Mouse (Mus musculus) CH12F3 (cell line): ENCODE data around the gene Mospd3.

ENCODE experiments used
- in situ Hi-C: fragments of 300-500 bp; cut with MboI; formaldehyde crosslinking; loops from 2 replicates; pipeline ENCODE4 v1.14.3; 2020; ENCODE audit warnings: low sequenced_read_pairs

The Mospd3 gene

DNA sequence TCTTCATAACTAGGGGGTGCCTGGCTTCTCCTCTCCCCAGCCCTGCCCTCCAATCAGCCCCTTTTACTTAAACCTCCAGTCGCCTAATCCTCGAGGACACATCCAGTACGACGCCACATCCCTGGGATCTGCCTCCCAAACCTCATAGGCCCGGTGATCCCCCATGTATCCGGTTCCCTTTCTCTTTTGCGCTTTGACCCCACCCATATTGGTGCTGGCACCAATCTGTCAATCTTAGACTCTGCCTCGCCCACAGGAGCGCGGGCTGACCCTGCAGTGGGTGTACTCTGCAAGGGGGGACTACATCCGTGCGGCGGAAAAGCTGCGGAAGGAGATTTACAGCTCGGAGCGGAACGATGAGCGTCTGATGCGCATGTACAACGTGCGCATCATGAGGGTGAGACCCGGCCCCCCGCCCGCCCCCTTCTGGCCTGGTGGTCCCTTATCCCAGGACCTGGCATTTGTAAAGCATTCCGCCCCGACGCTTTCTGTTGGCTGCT, 17.1 kb downstream of the Mospd3 start:
- in situ Hi-C loops = no loop called here

DNA sequence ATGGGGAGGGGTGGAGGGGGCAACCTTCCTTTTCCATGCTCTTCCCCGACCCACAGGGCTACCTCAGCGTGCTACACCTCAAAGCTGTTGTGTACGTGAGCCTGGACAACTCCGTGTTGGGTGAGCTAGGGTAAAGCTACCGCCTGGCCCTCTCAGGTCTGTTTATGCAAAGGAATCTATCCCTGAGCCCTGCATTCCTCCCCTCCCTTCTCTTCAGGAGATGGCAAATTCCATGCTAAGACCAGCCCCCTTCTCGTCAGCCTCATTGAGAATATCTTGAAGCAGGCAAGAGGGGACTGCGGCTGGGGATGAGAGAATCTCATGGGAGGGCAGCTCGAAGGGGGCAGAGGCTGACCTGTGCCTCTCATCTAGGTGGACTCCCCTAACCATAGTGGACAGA, 18.2 kb downstream of the Mospd3 start:
- in situ Hi-C loops = no loop called here

DNA sequence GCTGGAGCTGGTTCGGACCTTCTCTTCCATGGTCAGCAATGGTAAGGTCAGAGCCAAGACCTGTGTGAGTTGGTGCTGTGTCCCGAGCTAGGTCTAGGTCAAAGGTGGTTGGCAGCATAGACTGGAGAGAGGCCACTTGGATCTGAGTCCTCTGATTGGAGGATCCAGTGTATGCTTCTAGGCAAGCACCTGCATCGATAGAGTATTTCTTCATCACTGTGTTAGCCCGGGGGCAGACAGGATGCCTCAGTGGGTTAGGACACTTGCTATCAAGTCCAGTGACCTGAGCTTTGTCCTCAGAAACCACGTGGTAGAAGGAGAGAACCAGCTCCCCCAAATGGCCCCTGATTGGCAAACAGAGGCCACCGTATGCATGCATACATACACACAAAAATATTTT, 20.6 kb downstream of the Mospd3 start:
- in situ Hi-C loops = no loop called here

DNA sequence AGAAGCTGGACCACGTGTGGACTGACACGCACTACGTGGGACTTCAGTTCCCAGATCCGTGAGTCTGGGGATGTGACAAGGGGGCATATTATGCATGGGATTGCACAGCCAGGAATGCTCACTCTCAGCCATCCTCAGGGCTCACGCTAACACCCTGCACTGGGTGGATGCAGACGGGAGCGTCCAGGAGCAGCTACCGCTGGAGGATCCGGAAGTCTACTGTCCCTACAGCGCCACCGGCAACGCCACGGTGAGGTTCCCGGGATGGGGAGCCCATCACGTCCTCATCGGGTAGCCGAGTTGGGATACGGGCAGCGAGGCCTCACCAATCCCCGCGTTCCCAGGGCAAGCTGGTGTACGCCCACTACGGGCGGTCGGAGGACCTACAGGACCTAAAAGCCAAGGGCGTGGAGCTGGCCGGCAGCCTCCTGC, 26.4 kb downstream of the Mospd3 start:
- in situ Hi-C loops = no loop called here

DNA sequence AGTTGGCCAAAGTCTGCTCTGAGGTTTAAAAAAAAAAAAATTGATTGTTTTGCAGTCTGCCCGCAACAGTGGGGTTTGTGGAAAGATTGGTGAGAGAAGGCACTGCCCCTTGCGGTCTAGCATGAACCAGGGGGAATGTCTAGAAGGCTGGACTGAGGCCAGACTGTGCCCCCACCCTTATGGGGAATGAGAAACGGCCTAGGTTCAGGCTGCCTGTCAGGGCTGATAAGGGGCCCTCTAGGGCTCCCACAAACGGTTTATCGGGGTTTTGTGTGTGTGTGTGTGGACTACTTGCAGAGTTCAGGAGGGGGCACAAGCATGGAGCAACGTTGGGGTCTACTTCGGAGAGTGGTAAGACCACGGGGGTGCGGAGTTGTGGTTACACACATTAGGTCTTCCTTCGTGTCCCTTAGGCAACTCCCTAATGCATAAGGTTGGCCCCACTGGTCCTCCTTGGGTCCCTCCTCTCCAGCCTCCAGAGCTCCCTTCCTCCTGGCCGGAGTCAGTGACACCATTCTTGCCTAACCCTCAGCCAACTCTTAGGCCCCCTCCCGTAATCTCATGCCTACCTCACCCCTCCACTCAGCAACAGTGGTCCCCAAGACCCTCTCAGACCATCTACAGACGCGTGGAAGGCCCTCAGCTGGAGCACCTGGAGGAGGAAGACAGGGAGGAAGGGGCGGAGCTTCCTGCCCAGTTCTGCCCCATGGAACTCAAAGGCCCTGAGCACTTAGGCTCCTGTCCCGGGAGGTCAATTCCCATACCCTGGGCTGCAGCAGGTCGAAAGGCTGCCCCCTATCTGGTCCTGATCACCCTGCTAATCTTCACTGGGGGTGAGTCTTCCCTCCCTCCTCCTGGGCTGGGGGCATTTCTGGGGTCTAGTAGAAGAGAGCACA, 29.9 kb downstream of the Mospd3 start:
- in situ Hi-C loops = no loop called here

DNA sequence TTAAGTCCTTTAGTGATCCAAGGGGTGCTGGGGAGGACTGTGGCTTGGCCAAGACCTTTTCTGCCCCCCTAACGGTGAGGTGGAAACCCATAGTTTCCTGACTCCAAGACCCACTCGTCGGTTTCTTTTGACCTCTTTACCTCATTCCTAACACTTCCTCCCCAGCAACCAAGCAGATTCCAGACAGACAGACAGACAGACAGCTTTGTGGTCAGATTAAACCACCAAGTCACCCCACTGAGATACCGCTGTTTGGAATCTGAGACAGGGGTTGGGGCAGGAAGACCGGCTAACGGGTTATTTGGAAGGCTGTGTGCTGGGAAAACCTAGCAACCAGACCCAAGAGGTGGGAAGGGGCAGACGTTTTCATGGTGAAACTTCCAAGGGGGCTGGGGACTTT, 30.7 kb downstream of the Mospd3 start:
- in situ Hi-C loops = no loop called here

DNA sequence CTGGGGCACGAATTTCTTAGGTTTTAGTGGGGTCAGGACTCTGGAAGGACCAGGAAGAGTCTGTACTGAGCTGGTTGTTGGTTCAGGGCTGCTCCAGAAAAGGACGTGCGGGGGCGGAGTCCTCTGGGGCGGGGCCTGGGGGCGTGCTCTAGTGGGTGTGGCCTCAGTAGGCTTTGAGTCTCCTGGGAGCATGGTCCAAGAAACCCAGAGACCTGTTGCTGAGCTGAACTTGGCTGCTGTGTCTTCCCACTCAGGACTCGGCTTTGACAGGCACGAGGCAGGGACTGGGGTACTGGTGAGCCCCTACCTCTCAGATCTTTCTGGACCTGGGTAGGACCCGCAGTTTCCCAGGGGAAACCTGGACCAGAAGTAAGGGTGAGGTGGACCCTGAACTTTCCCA, 31.2 kb downstream of the Mospd3 start, which contains the start of gene Tfr2:
TSS of gene Tfr2 (plus strand) at position 176 of the 400 bp plus-strand sequence.
- in situ Hi-C loops = no loop called here

DNA sequence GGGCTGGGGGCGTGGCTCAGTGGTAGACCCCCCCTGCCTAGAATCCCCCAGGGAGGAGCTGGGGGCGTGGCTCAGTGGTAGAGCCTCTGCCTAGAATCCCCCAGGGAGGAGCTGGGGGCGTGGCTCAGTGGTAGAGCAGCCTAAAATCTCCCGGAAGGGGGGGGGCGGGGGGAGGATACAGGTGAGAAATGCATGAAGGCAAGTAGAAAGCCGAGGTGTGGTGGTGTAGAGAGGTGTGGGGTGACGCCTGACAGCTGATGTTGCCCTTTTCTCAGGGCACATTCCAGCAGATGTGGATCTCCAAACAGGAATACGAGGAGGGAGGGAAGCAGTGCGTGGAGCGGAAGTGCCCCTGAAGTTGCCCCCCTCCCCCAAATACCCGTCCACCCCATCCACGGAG, 31.8 kb downstream of the Mospd3 start:
- in situ Hi-C loops = no loop called here

DNA sequence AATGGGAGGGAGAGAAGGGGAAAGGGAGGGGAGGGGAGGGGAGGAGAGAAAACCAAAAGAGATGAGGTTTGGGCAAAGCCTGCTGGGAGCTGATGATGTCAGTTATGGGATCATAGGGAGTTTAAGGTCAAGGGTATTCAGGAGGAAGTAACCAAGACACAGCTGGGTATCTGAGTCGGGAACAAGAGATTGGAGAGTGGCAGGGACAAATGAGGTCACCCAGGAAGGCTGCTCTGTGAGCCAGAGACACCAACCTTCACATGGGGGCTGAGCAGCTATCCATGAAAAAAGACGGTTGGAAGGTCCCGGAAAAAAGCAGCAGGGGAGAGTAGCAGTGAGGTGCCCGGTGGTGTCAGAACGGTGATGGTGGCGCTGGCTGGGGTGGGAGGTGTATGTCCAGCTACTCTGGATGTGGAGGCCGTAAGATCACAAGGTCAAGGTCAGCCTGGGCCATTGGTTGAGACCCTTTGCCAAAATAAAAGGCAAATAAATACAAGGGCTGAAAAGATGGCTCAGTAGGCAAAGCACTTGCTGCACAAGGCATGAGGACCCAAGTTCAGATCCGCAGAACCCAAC, 32.5 kb downstream of the Mospd3 start:
- in situ Hi-C loops = no loop called here

DNA sequence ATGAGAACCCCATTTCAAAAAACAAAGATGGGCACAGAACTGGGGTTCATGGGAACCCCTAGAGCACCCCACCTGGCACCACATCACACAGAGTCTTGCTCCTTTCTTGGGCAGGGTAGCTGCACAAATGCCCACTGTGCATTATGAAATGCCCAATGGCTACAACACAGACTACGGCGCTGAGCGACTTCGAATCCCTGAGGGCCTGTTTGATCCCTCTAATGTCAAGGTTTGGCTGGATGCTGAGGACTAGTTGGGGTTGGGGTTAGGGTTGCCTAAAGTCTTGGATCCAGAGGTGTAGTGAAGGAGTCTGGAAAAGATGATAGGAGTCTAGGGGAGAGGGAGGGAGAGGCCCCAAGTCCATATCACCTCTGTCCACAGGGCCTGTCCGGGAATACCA, 34.4 kb downstream of the Mospd3 start:
- in situ Hi-C loops = no loop called here

DNA sequence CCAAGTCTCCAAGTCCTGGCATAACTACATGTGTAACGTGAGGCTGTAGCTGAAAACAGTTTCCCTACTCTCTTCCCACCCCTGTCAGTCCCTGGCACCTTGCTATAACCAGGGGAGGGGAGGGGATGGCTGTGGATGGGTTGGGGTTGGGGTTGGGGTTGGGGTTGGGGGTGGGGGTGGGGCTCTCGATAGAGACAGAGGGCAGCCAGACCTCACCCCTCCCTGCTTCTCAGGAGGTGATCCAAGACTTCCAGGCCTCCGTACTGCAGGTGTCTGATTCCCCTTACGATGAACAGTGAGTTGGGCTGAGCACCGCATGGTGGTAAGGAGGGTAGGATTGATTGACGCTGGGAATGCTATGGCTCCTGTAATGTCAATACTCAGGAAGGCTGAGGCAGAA, 35.1 kb downstream of the Mospd3 start:
- in situ Hi-C loops = no loop called here

DNA sequence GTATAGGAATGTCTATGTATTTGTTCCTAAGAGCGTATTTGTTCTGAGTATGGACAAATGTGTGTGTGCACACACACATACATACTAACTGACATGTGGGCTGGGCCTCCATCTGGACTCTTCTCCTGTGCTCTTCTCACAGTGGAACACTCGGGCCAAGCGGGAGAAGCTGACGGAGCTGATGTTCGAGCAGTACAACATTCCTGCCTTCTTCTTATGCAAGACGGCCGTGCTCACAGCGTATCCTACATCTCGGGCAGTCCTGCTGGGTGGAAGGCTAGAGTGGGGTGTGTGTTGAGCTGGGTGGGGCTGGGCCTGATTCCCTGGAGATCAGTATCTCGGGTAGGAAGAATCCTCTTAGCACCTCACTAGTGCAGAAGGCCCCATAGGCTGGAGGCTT, 37.9 kb downstream of the Mospd3 start:
- in situ Hi-C loops = no loop called here

DNA sequence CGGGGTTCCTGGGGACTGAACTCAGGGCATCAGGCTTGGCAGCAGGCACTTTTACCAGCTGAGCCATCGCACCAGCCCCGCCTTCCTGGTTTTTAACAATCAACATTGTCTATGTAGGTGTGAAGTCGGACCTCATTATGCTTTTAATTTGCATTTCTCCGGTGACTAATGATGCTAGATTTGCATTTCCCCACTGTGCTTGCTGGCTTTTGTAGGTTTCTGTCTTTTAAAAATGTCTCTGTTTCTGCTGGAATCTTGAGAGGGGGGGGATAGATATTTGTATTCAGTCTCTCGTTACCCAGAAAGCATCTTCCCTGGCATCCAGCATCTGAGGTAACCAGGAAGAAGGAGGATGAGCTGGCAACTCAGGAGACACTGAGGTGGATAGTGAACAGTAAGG, 39.3 kb downstream of the Mospd3 start:
- in situ Hi-C loops = no loop called here

DNA sequence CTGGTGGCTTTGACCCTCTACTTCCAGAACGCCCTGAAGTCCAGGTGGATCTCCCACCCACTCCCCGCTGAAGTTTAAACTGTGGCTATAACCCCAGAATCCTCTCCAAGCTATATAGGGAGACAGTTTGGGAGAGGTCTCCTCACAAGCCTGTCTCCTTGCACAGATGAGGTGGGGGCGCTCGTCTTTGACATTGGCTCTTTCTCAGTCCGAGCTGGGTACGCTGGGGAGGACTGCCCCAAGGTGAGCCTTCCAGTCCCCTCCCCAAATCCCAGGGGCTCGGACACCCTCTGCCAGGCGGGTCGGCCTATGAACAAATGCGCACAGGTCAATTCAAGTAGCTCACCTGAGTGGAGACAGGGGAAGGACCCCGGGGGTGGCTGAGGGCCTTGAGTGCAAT, 47.0 kb downstream of the Mospd3 start:
- in situ Hi-C loops = no loop called here

DNA sequence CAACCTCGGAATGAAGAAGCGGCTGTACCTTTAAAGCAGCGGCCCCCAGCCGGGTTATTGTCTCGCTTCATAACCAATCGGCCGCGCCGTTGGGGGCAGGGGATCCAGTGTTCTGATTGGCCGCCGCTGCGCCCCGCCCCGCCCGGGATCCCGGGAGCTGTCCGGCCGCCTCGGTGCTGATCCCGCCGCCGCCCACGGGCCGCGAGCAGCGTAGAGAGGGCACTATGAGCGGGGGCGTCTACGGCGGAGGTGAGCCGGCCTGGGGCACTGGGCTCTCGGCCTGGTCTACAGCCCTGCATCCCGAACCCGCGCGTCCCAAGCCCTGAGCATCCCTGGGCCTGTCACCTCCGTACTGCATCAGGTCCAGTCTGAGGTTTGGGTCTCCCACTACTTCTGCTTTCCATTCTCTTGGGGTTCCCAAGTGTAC, 47.4 kb downstream of the Mospd3 start, which contains the start of gene Actl6b:
TSS of gene Actl6b (plus strand) at position 107 of the 427 bp plus-strand sequence.
- in situ Hi-C loops = no loop called here

DNA sequence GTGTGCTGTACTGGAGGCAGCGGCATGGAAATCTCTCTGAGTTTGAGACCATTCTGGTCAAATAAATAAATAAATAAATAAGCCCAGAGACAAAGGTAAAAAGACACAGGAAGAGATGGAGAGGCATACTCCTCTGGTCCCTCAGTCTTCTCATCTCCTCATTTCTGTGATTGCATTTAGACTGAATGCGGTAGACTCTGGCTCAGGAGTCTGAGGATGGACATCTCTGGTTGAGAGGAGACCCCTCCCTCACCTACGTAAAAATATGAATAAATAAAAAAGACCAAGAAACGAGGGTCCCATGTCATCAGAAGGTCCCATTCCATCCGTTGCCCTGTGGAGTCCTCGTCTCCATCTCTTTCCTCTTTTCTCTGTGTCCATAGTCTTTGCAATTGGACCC, 47.9 kb downstream of the Mospd3 start:
- in situ Hi-C loops = no loop called here

DNA sequence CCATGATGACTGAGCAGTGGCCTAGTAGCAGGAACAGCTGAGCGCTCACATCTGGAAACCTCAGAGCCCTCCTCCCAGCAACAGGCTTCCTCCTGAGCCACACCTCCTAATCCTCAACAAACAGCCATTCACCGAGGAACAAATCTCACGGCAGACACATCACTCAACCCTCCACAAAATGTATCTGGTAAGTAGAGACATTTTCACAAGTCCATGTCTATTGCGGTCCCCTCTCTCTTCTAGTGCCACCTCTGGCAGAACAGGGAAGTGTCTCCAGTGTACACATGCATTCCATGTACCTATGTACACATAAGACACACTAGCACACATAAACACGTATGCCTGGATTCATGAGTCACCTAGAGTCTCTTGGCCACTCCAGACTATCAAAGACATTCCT, 49.7 kb downstream of the Mospd3 start:
- in situ Hi-C loops = no loop called here

DNA sequence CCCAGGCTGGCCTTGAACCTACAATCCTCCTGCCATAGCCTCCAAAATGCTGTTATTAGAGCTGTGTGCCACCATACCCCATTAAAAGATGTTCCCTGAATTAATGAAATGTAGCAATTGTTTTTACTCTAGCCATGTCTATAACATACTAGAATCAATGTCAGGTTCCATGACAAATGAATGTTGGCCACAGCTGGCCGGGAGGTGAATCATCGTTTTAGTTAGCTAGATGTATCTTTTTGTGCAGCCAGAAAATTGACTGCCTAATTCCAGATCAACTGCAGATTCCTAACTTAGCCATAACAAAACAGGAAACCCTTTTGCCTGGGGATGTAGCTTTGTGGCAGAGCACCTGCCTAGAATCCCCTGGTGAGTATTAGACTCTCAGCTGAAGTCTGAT, 51.0 kb downstream of the Mospd3 start:
- in situ Hi-C loops = loop anchor here (25.0 kb wide), 1 partner anchor 212 kb away; no protein-coding TSS in a partner anchor
